Mouse (Mus musculus) heart, postnatal 36 days (tissue): Measurements from ENCODE around the gene Rrp1b. TPM values are rescaled to one million over a fixed set of nuclear protein-coding genes. Genes with fewer than 3 reads are reported as not detected.
A peak's percentile ranks its signal among the peaks of the same experiment; 100 is the strongest.
"Not testable (repeated sequence)": the region's sequence is repeated elsewhere in the genome, so short reads cannot be mapped to it uniquely, and the experiment has no call there.

Experiments used
- DNase-seq, 2 experiments: peaks; one replicate each; pipeline ENCODE4 v3.0.0; 2021 to 2022
- intact Hi-C: fragments of 180-260 bp; cut with DNase I; formaldehyde crosslinking; loops from one replicate; pipeline ENCODE4 v1.15.1; 2025
- total RNA-seq, 2 experiments: library from RNA; stranded (reverse); gene quantifications; 2 replicates each; pipeline ENCODE4 v1.2.3; 2021

The Rrp1b gene
- total RNA-seq, 2 experiments from 2014 or later, result 6.9 to 7.2 TPM

GRCm38 (mm10) chr17:32027666-32028065 lies 8.2 kb upstream of the Rrp1b start:
- intact Hi-C loops, result loop anchor here (1.0 to 2.0 kb wide), 2 partner anchors 46 to 183 kb away; no protein-coding TSS in a partner anchor
- DNase-seq, result no peak

- intact Hi-C loops, result loop anchor here (2.0 kb wide), 1 partner anchor 182 kb away; no protein-coding TSS in a partner anchor
- no peak for DNase-seq
Observed at GRCm38 (mm10) chr17:32028301-32028700, 7.6 kb upstream of the Rrp1b start.

GRCm38 (mm10) chr17:32031684-32032083 lies 4.2 kb upstream of the Rrp1b start:
- DNase-seq, result no peak
- intact Hi-C loops, result no loop called here

- intact Hi-C loops, result no loop called here
- DNase-seq, result no peak
Observed at GRCm38 (mm10) chr17:32034322-32034721, 1.6 kb upstream of the Rrp1b start.

GRCm38 (mm10) chr17:32036509-32037438 lies 874 bp downstream of the Rrp1b start:
- no peak for DNase-seq
- intact Hi-C loops, result no loop called here

- DNase-seq, result no peak
- intact Hi-C loops, result no loop called here
Observed at GRCm38 (mm10) chr17:32040263-32040662, 4.4 kb downstream of the Rrp1b start.

- no peak for DNase-seq
- intact Hi-C loops, result no loop called here
Observed at GRCm38 (mm10) chr17:32046541-32046940, 10.6 kb downstream of the Rrp1b start.

GRCm38 (mm10) chr17:32048351-32048750 lies 12.5 kb downstream of the Rrp1b start:
- intact Hi-C loops, result no loop called here
- no peak for DNase-seq

GRCm38 (mm10) chr17:32049914-32050313 lies 14.0 kb downstream of the Rrp1b start:
- intact Hi-C loops, result no loop called here
- DNase-seq, result no peak

GRCm38 (mm10) chr17:32050609-32051008 lies 14.7 kb downstream of the Rrp1b start:
- intact Hi-C loops, result no loop called here
- no peak for DNase-seq

- intact Hi-C loops, result no loop called here
- peak; percentile 9 to 19 for DNase-seq
Observed at GRCm38 (mm10) chr17:32052237-32053080, 16.6 kb downstream of the Rrp1b start.

- DNase-seq, result no peak
- intact Hi-C loops, result no loop called here
Observed at GRCm38 (mm10) chr17:32053677-32054076, 17.8 kb downstream of the Rrp1b start.

GRCm38 (mm10) chr17:32057843-32058242 lies 21.9 kb downstream of the Rrp1b start:
- intact Hi-C loops, result no loop called here

GRCm38 (mm10) chr17:32059084-32059483 lies 23.2 kb downstream of the Rrp1b start:
- no peak for DNase-seq
- intact Hi-C loops, result no loop called here

More at GRCm38 (mm10) chr17:32057843-32058242, 21.9 kb downstream of the Rrp1b start:
- no peak for DNase-seq

- intact Hi-C loops, result no loop called here
- no peak for DNase-seq
Observed at GRCm38 (mm10) chr17:32061219-32061618, 25.3 kb downstream of the Rrp1b start.

GRCm38 (mm10) chr17:32063654-32064053 lies 27.8 kb downstream of the Rrp1b start:
- intact Hi-C loops, result no loop called here

GRCm38 (mm10) chr17:32064762-32065161 lies 28.9 kb downstream of the Rrp1b start:
- intact Hi-C loops, DNase-seq: not testable (repeated sequence)

More at GRCm38 (mm10) chr17:32063654-32064053, 27.8 kb downstream of the Rrp1b start:
- no peak for DNase-seq

- intact Hi-C loops, result no loop called here
- no peak for DNase-seq
Observed at GRCm38 (mm10) chr17:32067541-32067940, 31.6 kb downstream of the Rrp1b start.

GRCm38 (mm10) chr17:32068381-32068780 lies 32.5 kb downstream of the Rrp1b start:
- intact Hi-C loops, result no loop called here
- DNase-seq, result no peak

GRCm38 (mm10) chr17:32068810-32069209 lies 32.9 kb downstream of the Rrp1b start:
- intact Hi-C loops, result no loop called here
- DNase-seq, result no peak

- intact Hi-C loops, result loop anchor here (1.0 kb wide), 2 partner anchors 46 to 388 kb away; no protein-coding TSS in a partner anchor
- DNase-seq, result peak; percentile 86 to 95
Observed at GRCm38 (mm10) chr17:32073359-32073758, 37.5 kb downstream of the Rrp1b start.
